Mouse (Mus musculus) 3134 (cell line): ENCODE results near the gene Syt2.

Experiments used
- DNase-seq: peaks from one replicate; pipeline ENCODE4 v3.0.0-alpha.2; 2011; ENCODE audit warnings: low spot score; ENCODE audit not compliant: insufficient read length; ENCODE audit errors: extremely low read depth

Gene Syt2

GRCm38 (mm10) chr1:134646261-134646962, at the start of gene Syt2:
Gene Syt2, plus strand, starts transcription at chr1:134646677.
- DNase-seq: no peak

GRCm38 (mm10) chr1:134597339-134598054, 49.0 kb upstream of the Syt2 start:
- no peak for DNase-seq

GRCm38 (mm10) chr1:134604086-134604485, 42.4 kb upstream of the Syt2 start:
- no peak for DNase-seq

- no peak for DNase-seq
These were observed 40.8 kb upstream of the Syt2 start for GRCm38 (mm10) chr1:134605670-134606069.

- DNase-seq: no peak
These were observed 40.1 kb upstream of the Syt2 start for GRCm38 (mm10) chr1:134606381-134606780.

- no peak for DNase-seq
These were observed 39.2 kb upstream of the Syt2 start for GRCm38 (mm10) chr1:134607279-134607678.

- DNase-seq: no peak
These were observed 37.3 kb upstream of the Syt2 start for GRCm38 (mm10) chr1:134609172-134609571.

GRCm38 (mm10) chr1:134614554-134614953, 31.9 kb upstream of the Syt2 start:
- no peak for DNase-seq

GRCm38 (mm10) chr1:134614988-134615387, 31.5 kb upstream of the Syt2 start:
- DNase-seq: no peak

- DNase-seq: no peak
These were observed 28.8 kb upstream of the Syt2 start for GRCm38 (mm10) chr1:134617656-134618055.

GRCm38 (mm10) chr1:134625325-134625724, 21.2 kb upstream of the Syt2 start:
- no peak for DNase-seq

- DNase-seq: no peak
These were observed 17.0 kb upstream of the Syt2 start for GRCm38 (mm10) chr1:134629455-134629854.

GRCm38 (mm10) chr1:134634296-134634695, 12.2 kb upstream of the Syt2 start:
- DNase-seq: no peak

GRCm38 (mm10) chr1:134636245-134636644, 10.2 kb upstream of the Syt2 start:
- DNase-seq: no peak

GRCm38 (mm10) chr1:134636684-134637083, 9.8 kb upstream of the Syt2 start:
- no peak for DNase-seq

GRCm38 (mm10) chr1:134638041-134638440, 8.4 kb upstream of the Syt2 start:
- no peak for DNase-seq

- no peak for DNase-seq
These were observed 8.0 kb upstream of the Syt2 start for GRCm38 (mm10) chr1:134638522-134638921.

- DNase-seq: no peak
These were observed 7.0 kb upstream of the Syt2 start for GRCm38 (mm10) chr1:134639460-134639859.

GRCm38 (mm10) chr1:134641507-134641906, 5.0 kb upstream of the Syt2 start:
- DNase-seq: no peak

- DNase-seq: no peak
These were observed 2.8 kb upstream of the Syt2 start for GRCm38 (mm10) chr1:134643702-134644101.

GRCm38 (mm10) chr1:134645408-134646200, 873 bp upstream of the Syt2 start:
- DNase-seq: no peak

GRCm38 (mm10) chr1:134646963-134647282, 446 bp downstream of the Syt2 start:
- DNase-seq: no peak
